Mouse (Mus musculus): ENCODE results near the gene Mtmr1. TPM values are rescaled to one million over a fixed set of nuclear protein-coding genes. Genes with fewer than 3 reads are reported as not detected.

Gene Mtmr1
- 35.4 TPM for total RNA-seq (2023)

GRCm38 (mm10) chrX:71364554-71364991 is at the start of gene Mtmr1:
Gene Mtmr1 (plus strand): TSS chrX:71364760.

Other genes with a start within 250 kb of the Mtmr1 start
- 10.8 TPM for gene Mtm1, start 154.0 kb upstream of the Mtmr1 start, total RNA-seq (2023)
- 5.8 TPM for gene Cd99l2, start 128.1 kb downstream of the Mtmr1 start, total RNA-seq (2023)
- 15.7 TPM for gene Hmgb3, start 191.2 kb downstream of the Mtmr1 start, total RNA-seq (2023)